Mouse (Mus musculus): Measurements from ENCODE around the gene Slc5a10.

Gene Slc5a10

DNA sequence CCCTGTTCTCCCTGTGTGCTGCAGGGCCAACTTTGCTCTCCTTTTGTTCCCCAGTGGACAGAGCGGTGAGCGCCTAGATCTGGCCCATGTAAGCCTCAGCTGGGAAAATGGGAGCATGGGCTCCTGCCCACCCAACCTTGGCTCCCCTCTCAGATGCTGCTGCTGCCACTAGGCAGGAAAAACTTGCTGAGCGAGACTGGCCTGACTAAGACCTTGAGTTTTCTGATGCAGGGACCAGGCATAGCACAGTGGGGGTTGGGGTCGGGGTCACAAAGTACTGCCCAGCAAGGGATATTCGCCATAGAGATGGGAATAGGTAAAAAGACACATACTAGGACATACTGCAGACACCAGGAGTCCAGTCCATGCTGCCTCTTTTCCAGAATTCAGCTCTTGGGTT, 53.4 kb downstream of the Slc5a10 start:
- DNase-seq = no peak

DNA sequence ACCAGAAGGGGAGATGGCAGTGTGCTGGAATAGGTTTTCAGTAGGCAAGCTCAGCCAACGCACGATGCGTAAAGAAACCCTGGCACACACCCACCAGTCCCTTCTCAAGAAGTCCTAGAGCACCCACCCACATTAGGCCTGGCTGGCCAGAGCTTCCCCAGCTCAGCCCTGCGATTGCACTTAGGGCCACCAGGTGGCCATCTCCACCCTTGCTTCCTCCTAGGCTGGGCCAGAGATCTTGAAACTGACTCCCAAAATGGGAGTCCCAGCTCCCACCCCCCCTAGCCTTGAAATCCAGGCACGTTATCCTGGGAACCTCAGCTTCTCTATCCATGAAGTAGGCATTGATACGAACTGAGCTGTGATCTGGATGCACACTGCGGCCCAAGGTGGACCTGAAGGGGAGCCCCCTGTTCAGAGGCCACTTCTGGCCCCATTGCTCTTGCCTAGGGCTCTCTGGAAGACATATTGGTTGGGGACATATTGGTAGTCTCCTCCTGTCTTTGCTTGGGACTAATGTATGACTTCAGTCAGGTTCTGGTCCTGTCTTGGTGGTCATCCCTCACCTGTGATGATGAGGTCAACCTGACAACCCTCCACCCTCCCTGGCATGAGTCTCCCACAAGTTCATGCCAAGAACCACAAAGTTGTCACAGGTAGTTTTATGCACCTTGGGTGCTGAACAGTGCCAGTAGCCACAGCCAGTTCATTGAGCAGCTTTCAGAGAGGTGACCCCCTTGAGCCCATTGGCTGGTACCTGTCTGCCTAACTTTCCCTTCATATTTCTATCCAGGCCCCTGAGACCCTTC, 54.4 kb downstream of the Slc5a10 start:
- DNase-seq = peak; percentile 82 to 83

DNA sequence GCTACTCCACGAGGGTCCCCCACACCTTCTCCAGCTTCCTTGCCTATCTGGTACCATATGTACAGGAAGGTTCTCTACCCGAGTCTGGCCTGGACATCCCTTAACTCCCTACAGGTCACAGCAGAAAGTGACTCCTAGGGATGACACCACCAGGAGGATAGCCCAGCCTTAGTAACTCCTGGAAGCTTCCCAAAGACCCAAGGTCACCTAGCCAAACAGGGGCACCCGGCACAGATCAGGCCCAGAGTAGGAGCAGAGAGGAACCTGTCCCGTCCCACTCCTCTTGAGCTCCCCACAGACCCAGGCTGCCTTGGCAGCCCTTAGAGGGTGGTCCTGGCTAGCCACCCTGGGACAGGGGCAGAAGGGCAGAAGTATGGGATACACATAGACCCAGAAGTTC, 55.2 kb downstream of the Slc5a10 start:
- DNase-seq = no peak

DNA sequence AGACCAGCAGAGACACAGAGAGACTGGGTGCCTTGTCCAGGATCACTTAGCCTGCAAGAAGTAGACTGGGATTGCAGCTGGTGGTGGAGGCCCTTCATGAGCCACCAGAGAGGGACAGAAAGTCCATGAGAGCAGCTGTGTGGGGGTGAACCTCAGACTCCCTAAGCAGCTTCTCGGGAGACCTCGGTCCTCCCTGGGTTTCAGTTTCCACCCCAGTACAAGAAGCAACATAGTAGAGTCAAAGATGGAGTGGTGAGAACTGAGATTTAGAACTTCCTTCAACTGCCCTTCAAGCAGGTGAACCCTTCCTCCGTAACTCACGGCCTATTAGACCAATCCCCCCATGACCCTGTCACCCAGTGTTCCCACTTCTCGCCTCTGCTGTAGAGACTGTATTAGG, 58.4 kb downstream of the Slc5a10 start:
- DNase-seq = no peak

DNA sequence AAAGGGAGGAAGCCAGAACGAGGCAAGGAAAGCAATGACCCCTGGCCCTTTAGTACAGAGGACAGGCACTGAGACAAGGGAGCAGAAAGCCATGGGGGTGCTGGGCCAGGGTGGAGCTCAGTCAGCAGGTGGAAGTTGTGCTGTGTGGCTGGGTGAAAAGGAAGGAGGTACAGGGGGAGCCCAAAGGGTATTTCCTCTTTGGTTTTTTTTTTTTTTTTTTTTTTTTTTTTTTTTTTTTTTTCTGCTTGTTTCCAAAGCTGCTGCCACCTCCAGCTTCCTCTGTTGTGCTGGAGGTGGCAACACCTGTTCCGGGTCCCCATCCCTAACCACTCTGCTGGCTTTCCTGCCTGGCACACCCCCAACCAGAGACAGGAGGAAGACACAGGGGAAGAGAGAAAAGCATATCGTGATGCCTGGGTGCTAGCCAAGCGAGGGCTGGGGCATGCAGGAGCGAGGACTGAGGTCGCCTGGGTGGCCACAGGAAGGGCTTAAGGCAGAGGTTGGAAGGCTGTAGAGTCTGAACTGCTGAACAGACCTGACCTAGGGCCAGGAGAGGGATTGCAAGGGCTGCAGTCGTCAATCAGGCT, 59.7 kb downstream of the Slc5a10 start:
- DNase-seq = no peak

DNA sequence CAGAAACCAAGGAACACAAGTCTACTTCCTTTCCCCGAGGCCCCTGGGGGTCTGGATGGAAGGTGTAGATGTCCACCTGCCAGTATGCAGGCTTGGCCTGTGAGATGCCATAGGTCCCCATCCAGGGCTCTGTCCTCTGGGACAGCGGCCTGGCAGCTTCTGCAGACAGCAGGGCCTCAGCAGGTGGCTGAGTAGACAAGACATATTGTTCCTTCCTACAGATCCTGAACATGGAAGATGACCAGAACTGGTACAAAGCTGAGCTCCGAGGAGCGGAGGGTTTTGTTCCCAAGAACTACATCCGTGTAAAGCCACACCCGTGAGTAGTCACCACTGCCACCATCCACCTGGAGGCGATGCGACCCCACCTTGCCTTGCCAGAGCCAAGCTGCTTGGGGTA, 60.6 kb downstream of the Slc5a10 start:
- no peak for DNase-seq

DNA sequence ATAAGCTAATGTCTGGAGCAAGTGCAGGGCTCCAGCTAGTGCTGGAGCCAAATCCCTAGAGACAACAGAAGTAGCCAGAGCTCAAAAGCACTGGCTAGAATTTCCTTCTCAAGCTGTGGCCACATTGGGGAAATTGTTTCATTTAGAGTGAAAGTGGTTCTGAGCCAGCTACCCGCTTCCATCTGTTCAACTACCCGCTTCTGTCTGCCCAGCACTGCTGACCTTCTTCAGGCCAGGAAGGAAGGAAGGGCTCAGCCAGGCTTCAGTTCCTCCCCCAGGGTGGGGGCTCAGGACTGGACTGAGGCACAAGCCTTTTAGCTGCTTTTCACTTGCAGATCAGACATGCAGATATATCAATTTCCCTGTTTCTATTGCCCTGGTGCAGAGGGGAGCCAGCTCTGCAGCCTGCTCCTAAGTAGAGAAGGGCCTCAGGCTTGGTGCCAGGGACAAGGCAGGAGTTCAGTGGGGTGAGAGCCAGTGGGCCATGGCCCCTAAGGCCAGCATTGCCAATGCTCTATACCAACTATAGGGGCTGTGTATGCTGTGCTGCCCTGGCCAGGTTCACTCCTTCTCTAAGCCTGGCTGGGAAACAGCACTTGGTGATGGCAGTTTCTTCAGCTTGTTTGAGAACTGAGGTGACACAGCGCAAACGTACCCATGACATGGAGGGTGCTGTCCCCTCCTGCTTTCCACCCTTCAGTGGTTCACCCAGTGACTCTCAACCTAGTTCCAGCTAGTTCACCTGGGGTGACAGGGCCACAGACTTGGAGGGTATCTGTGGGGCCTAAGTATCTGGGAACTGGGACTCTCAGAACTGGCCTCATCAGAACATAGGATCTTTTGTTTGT, 61.4 kb downstream of the Slc5a10 start:
- peak in 1 of 2 experiments; percentile 57 for DNase-seq

DNA sequence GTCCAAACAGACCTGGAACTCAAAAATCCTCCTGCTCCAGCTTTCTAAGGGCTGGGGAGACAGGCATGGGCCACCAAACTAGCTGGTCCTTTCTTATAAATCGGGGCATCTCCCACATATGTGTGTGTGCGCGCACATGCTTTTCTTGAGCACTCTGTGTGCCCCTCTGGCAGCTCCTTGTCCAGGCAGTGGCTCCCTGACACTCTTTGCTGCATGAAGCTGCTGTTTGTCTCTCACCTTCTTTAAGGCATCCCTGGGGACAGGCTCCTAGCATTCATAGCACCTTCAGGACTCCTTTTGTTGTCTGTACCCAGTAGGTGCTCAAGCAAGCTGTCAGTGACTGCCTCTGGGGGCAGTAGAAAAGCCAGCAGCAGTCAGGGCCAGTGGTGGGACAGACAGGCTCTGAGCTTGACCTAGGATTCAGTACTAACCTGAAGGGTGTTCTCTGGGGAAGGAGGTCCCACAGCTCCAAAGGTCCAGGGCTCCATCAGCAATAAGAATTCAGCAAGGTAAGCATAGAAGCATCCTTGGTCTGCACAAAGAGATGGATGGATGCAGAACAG, 62.2 kb downstream of the Slc5a10 start:
- DNase-seq = no peak

DNA sequence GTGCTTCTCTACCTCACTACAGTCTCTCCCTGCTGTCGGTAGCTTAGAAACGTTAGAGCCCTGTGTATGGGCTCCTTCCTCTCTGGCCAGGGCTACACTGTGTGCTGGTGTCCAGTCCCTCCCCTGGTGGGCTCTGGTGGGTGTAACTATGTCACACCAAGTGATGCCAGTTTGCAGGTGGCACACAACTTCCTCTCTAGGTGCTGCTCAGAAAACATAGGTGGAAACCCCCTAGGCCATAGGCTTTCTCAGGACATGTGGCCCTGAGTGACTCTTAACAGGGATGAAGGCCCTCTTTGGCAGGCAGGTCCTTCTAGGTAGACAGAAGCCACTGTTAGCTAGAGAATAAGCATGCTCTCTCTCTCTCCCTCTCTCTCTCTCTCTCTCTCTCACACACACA, 63.2 kb downstream of the Slc5a10 start:
- no peak for DNase-seq

DNA sequence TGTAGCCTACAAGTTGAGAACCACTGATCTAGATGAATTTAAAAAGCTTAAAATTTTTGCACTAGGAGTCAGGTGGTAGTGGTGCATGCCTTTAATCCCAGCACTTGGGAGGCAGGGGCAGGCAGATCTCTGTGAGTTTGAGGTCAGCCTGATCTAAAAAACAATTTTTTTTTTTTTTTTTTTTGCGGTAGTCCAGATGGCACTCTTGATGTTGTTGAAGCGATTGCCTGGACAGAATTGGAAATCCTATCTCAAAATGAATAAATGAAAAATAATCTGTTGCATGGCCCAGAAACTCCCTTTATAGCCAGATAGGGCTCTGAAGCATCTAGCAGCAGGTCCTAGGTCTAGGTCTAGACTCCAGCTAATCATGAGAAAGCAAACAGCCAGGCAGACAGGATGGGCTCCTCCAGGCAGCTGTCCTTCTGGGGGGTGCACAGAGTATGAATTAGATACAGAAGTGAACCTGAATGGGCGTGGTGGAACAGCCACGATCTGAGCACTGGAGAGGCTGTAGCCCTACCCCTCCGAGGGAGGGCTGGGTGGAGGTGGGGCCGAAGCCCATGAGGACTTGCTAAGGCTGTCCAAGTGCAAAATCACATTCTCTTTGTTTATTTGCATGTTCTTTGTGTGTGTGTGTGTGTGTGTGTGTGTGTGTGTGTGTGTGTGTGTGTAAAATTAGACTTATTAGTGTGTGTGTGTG, 64.3 kb downstream of the Slc5a10 start:
- DNase-seq = no peak

DNA sequence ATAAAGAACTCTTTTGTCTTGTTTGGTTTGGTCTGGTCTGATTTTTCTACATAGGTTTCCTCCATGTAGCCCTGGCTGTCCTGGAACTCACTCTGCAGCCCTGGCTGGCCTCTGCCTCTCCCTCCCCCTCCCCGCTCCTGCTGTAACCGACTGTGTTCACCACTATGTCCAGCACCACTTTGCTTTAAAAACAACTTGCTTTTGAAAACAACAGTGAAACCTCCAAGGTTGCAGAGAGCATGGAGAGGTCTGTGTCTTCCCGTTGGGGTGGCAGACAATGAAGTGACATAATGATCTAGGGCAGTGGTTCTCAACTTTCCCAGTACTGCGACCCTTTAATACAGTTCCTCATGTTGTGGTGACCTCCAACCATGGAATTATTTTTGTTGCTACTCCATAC, 65.0 kb downstream of the Slc5a10 start:
- DNase-seq = no peak

DNA sequence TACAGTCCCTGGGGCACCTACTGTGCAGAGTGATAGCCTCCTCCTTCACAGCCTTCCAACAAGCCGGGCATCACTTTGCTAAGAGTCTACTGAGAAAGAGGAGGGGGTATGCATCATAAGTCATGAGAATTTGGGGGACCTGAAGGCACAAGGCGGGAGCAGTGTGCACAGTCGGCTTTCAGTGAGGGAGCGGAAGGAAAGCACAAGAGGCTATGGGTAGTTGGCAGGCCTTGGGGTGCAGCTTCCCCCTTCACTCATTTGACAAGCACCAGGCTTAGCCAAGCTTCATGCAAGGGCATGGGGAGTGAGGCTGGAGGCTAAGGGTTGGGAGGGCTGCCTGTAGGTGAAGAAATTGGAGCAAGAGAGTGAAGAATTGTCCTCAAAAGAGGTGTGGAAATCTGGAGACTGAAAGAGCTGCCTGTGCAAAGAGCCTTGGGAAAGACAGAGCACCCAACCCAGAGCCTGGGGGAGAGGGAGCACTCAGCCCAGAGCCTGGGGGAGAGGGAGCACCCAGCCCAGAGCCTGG, 65.8 kb downstream of the Slc5a10 start:
- no peak for DNase-seq

DNA sequence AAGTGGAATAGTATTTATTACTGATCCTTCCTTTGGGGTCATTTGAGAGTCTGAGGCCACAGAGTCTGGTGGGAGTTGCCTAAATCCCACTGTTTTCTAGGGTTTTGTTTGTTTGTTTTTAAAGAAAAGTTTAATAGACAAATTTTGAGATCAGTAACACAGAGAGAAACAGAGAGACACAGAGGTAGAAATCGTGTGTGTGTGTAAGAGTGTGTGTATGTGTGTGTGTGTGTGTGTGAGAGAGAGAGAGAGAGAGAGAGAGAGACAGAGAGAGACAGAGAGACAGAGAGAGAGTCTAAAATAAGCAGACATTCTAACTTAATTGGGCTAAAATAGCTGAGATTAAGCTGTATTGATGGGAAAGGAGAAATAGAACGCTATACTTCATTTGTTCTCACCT, 67.1 kb downstream of the Slc5a10 start:
- DNase-seq = no peak

DNA sequence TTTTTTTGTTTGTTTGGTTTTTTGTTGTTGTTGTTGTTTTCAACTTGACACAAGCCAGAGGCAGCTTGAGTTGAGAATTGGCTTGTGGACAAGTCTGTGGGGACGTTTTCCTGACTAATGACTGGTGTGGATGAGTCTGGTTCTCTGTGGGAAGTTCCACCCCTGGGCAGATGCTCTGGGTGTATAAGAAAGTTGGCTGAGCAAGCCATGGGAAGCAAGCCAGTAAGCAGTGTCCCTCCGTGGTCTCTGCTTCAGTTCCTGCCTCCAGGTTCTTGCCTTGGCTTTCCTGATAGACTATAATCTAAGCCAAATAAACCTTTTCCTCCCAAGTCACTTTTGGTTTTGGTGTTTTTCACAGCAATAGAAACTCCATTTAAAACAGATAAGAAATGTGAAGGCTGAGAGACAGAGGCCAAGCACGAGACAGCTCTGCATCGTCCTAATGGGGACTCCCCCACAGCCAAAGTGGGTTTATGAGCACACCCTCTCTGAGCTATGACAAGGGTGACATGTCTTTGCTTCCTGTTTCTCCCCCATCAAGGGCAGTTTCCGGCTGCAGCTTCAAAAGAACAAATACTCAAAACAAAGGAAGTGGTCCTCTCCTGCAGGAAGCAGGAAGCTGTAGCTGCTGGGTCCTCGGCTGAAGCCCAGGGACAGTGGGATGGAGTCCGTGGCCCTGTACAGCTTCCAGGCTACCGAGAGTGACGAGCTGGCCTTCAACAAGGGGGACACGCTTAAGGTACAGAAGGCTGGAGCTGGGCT, 67.8 kb downstream of the Slc5a10 start, which contains the start of gene Grap:
TSS of gene Grap (plus strand) at position 580 of the 762 bp plus-strand sequence.
- DNase-seq = no peak

DNA sequence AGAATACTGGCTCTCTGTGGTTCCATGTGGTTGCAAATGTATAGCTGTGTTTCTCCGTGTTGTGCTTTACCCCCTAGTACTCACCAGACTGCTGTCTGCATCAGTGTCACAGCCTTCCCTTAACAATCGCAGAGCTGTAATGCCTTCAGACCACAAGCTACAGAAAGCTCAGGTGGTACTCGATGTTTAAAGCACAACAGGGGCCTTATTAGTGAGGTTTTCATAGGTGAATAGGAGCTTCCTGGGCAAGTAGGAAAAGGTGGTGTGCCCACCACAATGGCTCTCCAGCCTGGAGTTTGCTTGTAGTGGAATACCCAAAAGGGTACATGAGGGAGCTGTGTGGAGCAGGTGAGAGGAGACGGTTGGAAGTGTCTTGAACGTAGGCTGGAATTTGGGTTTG, 68.4 kb downstream of the Slc5a10 start:
- DNase-seq = no peak

DNA sequence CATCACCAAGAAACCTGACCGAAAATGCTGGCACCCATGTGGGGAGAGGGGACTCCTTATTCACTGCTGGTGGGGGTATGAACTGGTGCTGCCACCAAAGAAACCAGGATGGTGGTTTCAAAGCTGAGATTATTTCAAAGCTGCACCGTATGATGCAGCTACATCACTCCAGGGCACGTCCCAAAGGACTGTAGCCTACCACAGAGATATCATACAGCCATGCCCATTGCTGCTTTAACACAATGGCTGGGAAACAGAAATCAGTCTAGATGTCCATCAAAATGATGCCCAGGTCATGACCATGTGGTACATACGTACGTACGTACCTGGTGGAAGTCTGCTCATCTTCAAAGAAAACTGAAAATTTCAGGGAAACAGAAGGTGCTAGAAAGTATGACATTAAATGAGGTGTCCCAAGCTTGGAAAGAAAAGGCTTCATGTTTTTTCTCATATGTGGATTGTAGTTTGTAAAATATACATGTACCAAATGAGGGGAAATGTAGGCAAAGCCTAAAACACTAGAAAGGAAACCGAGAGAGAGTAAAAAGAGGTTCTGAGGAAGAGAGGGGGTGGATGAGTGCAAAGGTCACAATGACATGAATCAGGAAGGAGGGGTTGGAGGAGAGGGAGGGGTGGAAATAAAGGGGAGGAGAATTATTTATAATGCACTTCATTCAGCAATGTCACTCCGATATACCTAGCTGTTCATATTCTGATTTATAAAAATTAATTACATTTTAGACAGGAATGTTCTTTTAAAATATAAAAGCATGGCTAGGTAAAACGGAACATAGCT, 70.0 kb downstream of the Slc5a10 start:
- no peak for DNase-seq

DNA sequence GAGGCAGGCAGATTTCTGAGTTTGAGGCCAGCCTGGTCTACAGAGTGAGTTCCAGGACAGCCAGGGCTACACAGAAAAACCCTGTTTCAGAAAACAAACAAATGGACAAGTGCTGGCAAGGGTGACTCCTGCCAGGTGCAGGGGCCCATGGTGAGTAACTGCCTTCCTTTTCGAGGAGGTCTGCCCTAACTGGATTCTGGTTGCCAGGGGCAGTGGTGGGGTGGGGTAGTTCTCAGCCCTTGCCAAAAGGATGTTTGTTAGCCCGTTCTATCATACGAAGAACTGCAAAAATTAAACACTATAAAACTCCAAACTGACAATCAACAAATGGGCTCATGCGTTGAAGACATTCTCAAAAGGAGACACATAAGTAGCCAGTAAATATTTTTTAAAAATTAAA, 71.0 kb downstream of the Slc5a10 start:
- no peak for DNase-seq

DNA sequence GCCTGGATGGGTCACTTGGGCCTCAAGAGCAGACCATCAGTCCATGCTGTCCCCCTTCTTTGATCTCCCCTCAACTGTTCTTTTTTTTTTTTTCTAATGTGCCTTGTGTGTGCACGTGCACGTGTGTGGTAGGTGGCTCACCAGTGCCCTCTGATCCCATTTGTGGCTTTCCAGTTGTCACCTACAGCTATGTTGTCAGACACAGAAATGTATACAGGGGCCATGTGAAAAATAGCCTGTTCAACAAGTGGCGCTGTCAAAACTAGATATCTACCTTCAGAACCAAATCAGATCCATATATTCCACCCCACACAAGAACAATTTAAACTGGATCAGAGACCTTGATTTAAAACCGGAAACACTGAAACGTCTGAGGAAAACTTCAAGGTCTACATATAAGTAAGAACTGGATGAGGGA, 71.5 kb downstream of the Slc5a10 start:
- DNase-seq = no peak

DNA sequence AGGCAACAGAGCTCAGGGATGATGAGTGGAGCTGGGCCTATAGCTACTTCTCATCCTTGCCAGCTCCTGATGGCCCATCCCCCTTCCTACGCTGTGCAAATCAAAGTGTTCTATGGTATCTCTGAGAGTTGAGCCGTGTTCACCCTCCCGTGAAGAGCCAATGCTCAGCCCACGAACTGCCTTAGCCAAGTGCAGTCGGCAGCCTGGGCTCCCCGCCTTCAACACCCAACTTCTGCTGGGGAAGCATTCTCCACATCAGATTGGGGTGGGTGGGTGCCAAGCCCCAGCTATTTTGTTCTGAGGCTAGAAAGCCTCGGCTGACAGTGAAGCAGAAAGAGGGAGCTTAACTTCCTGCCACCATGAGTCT, 71.9 kb downstream of the Slc5a10 start:
- no peak for DNase-seq

DNA sequence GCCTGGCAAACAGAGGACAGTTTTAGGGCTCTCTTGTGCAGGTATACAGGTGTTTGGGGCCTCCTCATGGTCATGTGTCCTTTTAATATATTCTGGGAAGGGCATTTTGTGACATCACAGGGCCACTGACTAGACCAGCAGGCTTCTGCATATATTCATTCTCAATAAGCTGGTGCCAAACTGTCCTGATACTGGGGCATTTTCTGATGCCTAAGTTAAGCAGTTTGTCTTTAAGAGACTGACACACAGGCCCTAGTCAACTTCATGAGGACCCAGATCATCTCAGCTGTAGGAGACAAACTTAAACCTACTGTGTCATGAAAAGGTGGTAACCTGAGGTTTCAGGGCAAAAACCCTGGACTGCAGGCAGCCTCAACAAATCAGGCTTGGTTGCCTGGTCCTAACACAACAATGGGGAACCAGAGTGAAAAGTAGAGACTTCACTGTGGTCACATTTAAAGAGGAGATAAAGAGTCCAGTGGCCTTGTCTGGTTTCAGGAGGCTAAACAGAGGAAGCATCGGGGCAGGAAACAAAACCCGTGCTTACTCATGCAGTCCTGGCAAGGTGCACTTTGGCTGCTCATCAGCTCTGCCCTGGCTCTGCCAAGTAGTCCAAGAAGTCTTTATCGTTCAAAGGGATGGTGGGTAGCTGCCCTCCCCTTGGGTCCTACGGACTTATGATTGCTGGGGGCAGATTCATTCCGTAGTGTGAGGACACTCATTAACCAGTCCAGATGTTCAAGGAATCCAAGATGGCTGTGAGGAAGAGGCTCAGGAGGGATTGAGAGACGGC, 72.5 kb downstream of the Slc5a10 start:
- peak; percentile 64 to 65 for DNase-seq
